Mouse (Mus musculus) megakaryocyte, embryonic 14.5 days (primary cell): ENCODE results near the gene Mmadhc. TPM values are rescaled to one million over a fixed set of nuclear protein-coding genes. Genes with fewer than 3 reads are reported as not detected.

Source experiments
- H3K27me3 ChIP-seq: replicated peaks from 2 replicates; pipeline ENCODE3; 2012; ENCODE audit warnings: inconsistent platforms
- H3K36me3 ChIP-seq: replicated peaks from 2 replicates; pipeline ENCODE3; 2012; ENCODE audit warnings: low read length, inconsistent platforms, mixed read lengths
- H3K4me1 ChIP-seq: 2 replicates; pipeline ENCODE4 v1.6.1; 2012; ENCODE audit warnings: inconsistent platforms
- H3K4me3 ChIP-seq: replicated peaks from 2 replicates; pipeline ENCODE3; 2012; ENCODE audit warnings: moderate library complexity, mild to moderate bottlenecking, inconsistent platforms
- H3K9me3 ChIP-seq: 2 replicates; pipeline ENCODE4 v1.6.1; 2012; ENCODE audit warnings: inconsistent platforms
- FLI1 ChIP-seq: IDR thresholded peaks from 2 replicates; pipeline ENCODE4 v1.6.1; 2012; ENCODE audit warnings: low read length, inconsistent platforms, mixed read lengths
- GATA1 ChIP-seq: IDR thresholded peaks from 3 replicates; pipeline ENCODE4 v1.6.1; 2012; ENCODE audit warnings: mixed read lengths, low read length, inconsistent platforms, borderline replicate concordance
- polyA plus RNA-seq: library from polyadenylated mRNA; stranded (reverse); fragments of >175 nt; gene quantifications from 2 replicates; pipeline ENCODE4 v1.2.3, GENCODE M21; 2012; ENCODE audit warnings: low replicate concordance; ENCODE audit not compliant: insufficient read depth

The Mmadhc gene
- polyA plus RNA-seq, 1 experiment: 43.9 TPM

- H3K4me1 ChIP-seq: peaks cover 37% of the 10 kb centered on the region
- H3K9me3 ChIP-seq: no peaks in the 10 kb centered on the region
- peak overlapping the region; percentile 94 for H3K4me3 ChIP-seq
- H3K27me3 ChIP-seq: no peaks in the 10 kb centered on the region
- TF ChIP-seq FLI1: no peak
- TF ChIP-seq GATA1: no peak
- peaks cover 12% of the 10 kb centered on the region for H3K36me3 ChIP-seq
Measured at GRCm38 (mm10) chr2:50296987-50297350, 368 bp upstream of the Mmadhc start.

- Histone ChIP-seq H3K4me3 (peak overlapping the region; percentile 94), H3K27me3 (no peaks in the 10 kb centered on the region)
- TF ChIP-seq GATA1 (no peak), FLI1 (no peak)
Measured at GRCm38 (mm10) chr2:50295562-50295961, 1.0 kb downstream of the Mmadhc start.

GRCm38 (mm10) chr2:50294084-50294483, 2.5 kb downstream of the Mmadhc start:
- no peaks in the 10 kb centered on the region for H3K27me3 ChIP-seq
- H3K36me3 ChIP-seq: peaks cover 37% of the 10 kb centered on the region
- H3K4me3 ChIP-seq: peak overlapping the region; percentile 82

More at GRCm38 (mm10) chr2:50295562-50295961, 1.0 kb downstream of the Mmadhc start:
- Histone ChIP-seq H3K9me3 (no peaks in the 10 kb centered on the region), H3K4me1 (peaks cover 46% of the 10 kb centered on the region), H3K36me3 (peaks cover 23% of the 10 kb centered on the region)

GRCm38 (mm10) chr2:50293572-50293971, 3.0 kb downstream of the Mmadhc start:
- Histone ChIP-seq H3K9me3 (no peaks in the 10 kb centered on the region), H3K27me3 (no peaks in the 10 kb centered on the region), H3K4me1 (peaks cover 50% of the 10 kb centered on the region), H3K36me3 (peaks cover 42% of the 10 kb centered on the region), H3K4me3 (peak overlapping the region; percentile 23)
- TF ChIP-seq FLI1: no peak
- TF ChIP-seq GATA1: no peak

More at GRCm38 (mm10) chr2:50294084-50294483, 2.5 kb downstream of the Mmadhc start:
- Histone ChIP-seq H3K9me3 (no peaks in the 10 kb centered on the region), H3K4me1 (peaks cover 50% of the 10 kb centered on the region)
- no peak for TF ChIP-seq FLI1
- no peak for TF ChIP-seq GATA1

- Histone ChIP-seq H3K4me1 (peaks cover 46% of the 10 kb centered on the region), H3K4me3 (peak overlapping the region; percentile 65), H3K27me3 (no peaks in the 10 kb centered on the region), H3K9me3 (no peaks in the 10 kb centered on the region), H3K36me3 (peaks cover 59% of the 10 kb centered on the region)
- TF ChIP-seq GATA1: no peak
- TF ChIP-seq FLI1: no peak
Measured at GRCm38 (mm10) chr2:50291901-50292300, 4.7 kb downstream of the Mmadhc start.

GRCm38 (mm10) chr2:50290754-50291153, 5.8 kb downstream of the Mmadhc start:
- Histone ChIP-seq H3K4me1 (peaks cover 46% of the 10 kb centered on the region), H3K36me3 (peaks cover 70% of the 10 kb centered on the region), H3K9me3 (no peaks in the 10 kb centered on the region), H3K27me3 (no peaks in the 10 kb centered on the region), H3K4me3 (no peak overlapping the region)
- no peak for TF ChIP-seq GATA1
- TF ChIP-seq FLI1: no peak

GRCm38 (mm10) chr2:50284781-50285180, 11.8 kb downstream of the Mmadhc start:
- Histone ChIP-seq H3K9me3 (no peaks in the 10 kb centered on the region), H3K27me3 (no peaks in the 10 kb centered on the region), H3K36me3 (peaks cover 98% of the 10 kb centered on the region), H3K4me3 (no peak overlapping the region), H3K4me1 (no peaks in the 10 kb centered on the region)
- TF ChIP-seq GATA1 (no peak), FLI1 (no peak)

- no peaks in the 10 kb centered on the region for H3K27me3 ChIP-seq
- TF ChIP-seq GATA1 (no peak), FLI1 (no peak)
- H3K9me3 ChIP-seq: no peaks in the 10 kb centered on the region
- no peak overlapping the region for H3K4me3 ChIP-seq
- peaks cover 99% of the 10 kb centered on the region for H3K36me3 ChIP-seq
- H3K4me1 ChIP-seq: no peaks in the 10 kb centered on the region
Measured at GRCm38 (mm10) chr2:50284040-50284439, 12.6 kb downstream of the Mmadhc start.

GRCm38 (mm10) chr2:50276715-50277114, 19.9 kb downstream of the Mmadhc start:
- Histone ChIP-seq H3K27me3 (no peaks in the 10 kb centered on the region), H3K36me3 (peaks cover 52% of the 10 kb centered on the region), H3K4me3 (no peak overlapping the region), H3K9me3 (no peaks in the 10 kb centered on the region), H3K4me1 (no peaks in the 10 kb centered on the region)
- TF ChIP-seq FLI1: no peak
- no peak for TF ChIP-seq GATA1

- H3K9me3 ChIP-seq: no peaks in the 10 kb centered on the region
- no peaks in the 10 kb centered on the region for H3K4me1 ChIP-seq
- peaks cover 20% of the 10 kb centered on the region for H3K36me3 ChIP-seq
- no peak for TF ChIP-seq GATA1
- no peak for TF ChIP-seq FLI1
- no peak overlapping the region for H3K4me3 ChIP-seq
- peaks cover 1% of the 10 kb centered on the region for H3K27me3 ChIP-seq
Measured at GRCm38 (mm10) chr2:50273415-50273814, 23.2 kb downstream of the Mmadhc start.

GRCm38 (mm10) chr2:50272165-50272564, 24.4 kb downstream of the Mmadhc start:
- no peaks in the 10 kb centered on the region for H3K4me1 ChIP-seq
- no peak overlapping the region for H3K4me3 ChIP-seq
- peaks cover 1% of the 10 kb centered on the region for H3K27me3 ChIP-seq
- no peak for TF ChIP-seq FLI1
- TF ChIP-seq GATA1: no peak
- peaks cover 8% of the 10 kb centered on the region for H3K36me3 ChIP-seq
- no peaks in the 10 kb centered on the region for H3K9me3 ChIP-seq
